Mouse (Mus musculus): ENCODE data around the gene BC030867. TPM values are rescaled to one million over a fixed set of nuclear protein-coding genes. Genes with fewer than 3 reads are reported as not detected.
A peak's percentile ranks its signal among the peaks of the same experiment; 100 is the strongest.
"Not testable (repeated sequence)": the region's sequence is repeated elsewhere in the genome, so short reads cannot be mapped to it uniquely, and the experiment has no call there.

The BC030867 gene
- total RNA-seq, 2 experiments from 2014 or later = not detected

DNA sequence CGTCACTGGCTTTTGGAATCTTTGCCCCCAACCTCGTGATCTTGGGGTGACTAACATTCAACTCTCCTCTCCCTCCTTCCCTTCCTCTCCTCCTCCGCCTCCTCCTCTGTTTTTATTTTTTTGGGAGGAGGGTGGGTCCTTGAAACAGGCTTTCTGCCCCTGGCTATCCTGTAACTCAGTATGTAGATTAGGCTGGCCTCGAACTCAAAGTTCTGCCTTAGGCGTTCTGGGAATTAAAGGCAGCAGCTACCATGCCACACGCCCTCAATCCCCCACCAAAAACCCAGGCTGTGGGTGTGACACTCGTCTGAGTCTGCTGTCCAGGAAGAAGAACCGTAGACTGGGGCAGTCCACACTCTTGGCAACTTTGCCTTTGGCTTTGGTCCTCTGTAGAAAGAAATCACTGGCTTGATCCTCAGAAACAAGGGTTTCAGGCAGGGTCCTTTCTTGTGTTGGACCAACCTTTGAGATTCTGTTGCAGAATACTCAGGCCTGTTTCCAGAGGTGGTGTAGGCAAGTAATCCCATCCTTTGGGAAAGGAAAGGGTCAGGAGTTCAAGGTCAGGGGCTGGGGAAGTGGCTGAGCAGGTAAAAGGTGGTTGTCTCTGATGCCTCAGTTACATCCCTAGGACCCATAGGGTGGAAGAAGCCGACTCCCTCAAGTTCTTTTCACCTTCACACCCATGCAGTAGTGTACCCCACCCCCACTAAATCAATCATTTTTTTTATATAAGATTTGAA lies 839 bp downstream of the BC030867 start:
- DNase-seq (ENCODE audit: low spot score) = no peak

DNA sequence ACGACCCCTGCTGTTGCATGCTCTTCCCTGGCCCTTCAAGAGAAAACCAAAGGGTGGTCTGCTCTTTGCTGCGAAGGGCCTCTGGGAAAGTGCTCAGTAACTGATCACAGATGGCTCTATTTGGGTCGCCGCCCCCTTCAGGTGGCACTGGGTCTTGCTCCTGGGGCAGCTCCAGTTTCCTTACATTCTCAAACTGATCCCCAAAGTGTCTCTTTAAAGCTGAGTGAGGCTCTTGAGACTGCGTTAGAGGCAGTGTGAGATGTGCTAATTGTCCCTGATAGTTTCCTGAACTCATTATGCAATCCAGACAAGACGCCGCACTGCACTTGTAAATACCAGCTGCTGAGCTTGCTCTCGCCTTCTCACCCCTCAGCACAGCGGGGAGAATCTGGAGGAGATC lies 8.8 kb downstream of the BC030867 start:
- no peak for DNase-seq (ENCODE audit: low spot score)

DNA sequence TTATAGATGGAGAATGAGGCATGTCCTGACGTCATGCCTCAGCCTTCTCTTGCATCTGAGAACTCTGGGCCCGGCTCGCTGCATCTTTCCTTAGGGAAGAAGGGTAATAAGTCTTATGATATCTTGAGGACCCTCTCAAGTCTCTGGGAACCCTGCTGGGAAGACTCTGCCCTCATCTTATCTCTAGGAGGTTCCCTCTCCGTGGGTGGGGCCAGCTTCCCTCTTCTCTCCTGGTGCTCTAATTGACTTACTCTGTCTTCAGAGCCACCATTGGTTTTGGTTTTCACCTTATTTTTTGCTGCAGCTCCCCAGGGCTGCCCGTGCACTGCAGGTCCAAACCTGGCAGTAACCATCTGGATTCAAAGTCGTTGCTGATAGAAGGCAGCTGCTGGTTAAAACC lies 9.4 kb downstream of the BC030867 start:
- DNase-seq (ENCODE audit: low spot score) = no peak

DNA sequence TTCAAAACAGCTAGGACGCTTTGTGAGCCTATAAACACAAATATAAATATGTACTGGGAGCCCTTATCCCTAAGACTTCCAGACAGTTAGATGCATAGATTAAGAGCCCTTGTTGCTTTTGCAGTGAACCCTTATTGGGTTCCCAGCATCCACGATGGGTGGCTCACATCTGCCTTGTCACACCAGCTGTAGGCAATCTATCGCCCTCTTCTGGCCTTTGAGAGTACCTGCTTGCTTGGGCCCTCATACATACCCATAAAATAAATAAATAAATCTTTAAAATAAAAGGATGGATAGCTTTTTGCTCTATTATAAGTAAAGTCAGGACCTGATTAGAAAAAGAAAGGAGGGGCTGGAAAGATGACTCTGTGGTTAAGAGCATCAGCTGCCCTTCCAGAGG lies 9.8 kb downstream of the BC030867 start:
- no peak for DNase-seq (ENCODE audit: low spot score)

DNA sequence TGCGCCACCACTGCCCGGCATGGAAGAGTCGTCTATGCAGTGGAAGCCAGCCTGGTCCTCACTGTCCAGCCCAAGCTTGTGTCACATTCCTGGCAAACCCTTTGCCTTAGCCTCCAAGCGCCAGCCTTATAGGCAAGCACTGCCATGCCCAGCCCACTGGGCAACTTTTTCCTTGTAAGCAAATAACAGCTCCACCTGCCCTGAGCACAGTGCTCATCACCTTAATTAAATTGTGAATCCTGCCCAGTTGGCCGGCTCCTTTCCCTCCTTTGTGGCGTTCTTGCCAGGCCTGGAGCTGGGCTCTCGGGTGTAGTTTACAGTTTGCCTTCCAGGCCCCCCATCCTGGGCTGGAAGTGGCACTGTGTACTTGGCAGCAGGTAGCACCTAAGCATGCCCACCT lies 14.5 kb downstream of the BC030867 start:
- no peak for DNase-seq (ENCODE audit: low spot score)

DNA sequence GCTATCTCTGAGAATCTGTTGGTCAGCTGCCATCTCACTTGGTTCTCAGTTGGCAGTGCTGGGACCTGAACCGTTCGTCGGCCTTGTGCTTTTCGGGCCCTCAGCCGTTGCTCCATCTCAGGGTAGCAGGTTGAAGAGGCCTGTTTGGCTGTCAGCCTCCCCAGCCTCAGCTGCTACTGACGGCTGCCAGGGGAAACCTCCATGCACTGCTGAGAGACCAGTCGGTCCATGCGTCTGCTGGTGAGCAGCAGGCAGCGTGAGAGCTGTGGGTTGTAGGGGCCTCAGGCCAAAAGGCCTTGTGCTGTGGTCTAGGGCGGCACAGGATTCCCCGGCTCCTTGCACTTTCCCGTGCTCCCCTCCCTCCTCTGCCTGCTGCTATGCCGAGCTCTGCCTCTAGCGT lies 17.1 kb downstream of the BC030867 start:
- no peak for DNase-seq (ENCODE audit: low spot score)

DNA sequence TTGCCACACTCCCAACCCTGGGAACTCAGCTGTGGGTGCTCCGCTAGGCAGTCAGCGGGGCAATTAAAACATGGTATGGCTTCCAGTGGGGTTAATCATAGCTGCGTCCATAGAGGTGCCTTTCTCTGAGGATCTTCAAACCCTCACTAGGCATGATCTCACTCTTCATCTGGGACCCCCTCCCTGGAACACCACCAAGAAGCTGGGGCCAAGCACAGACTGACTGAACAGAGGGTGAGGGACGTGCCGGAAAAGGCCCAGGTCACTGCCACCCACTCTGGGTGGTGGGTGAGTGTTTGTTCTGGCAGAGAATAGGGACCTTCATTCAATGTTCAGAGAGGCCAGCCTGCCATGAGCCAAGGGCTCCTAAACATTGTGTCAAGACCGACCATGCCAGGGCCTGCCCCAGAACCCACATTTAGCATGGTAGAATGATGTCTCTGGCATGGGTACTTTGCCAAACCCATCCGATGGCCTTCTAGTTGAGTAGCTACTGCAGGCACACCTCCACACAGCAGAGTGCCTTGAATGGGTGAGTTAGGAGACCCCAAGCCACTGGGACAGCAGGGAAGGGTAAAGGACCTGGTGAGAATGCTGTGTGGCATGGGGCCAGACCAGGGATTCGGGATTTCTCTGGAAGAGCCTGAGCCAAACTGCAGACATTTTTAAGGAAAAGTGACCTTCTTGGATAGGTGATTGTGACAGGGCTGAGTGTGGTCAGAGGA lies 18.1 kb downstream of the BC030867 start:
- no peak for DNase-seq (ENCODE audit: low spot score)

DNA sequence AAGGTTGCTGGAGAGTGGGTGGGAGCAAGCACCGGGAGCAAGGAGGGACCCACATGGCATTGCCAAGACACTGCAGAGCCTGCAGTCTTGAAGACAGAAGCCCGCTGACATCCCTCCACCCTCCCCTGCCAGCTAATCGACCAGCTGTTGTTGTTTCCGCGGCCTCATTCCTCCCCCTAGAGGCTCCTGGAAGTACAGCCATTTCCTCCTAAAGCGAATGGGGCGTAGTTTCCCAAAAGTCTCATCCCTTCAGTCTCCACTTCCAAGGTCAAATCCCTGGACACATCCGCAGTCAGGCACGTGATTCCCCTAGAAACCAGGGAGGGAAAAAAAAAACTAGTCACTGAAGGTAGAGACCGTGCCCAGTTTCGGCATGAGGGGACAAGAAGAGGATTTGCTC lies 18.8 kb downstream of the BC030867 start:
- peak; percentile 86 for DNase-seq (ENCODE audit: low spot score)

DNA sequence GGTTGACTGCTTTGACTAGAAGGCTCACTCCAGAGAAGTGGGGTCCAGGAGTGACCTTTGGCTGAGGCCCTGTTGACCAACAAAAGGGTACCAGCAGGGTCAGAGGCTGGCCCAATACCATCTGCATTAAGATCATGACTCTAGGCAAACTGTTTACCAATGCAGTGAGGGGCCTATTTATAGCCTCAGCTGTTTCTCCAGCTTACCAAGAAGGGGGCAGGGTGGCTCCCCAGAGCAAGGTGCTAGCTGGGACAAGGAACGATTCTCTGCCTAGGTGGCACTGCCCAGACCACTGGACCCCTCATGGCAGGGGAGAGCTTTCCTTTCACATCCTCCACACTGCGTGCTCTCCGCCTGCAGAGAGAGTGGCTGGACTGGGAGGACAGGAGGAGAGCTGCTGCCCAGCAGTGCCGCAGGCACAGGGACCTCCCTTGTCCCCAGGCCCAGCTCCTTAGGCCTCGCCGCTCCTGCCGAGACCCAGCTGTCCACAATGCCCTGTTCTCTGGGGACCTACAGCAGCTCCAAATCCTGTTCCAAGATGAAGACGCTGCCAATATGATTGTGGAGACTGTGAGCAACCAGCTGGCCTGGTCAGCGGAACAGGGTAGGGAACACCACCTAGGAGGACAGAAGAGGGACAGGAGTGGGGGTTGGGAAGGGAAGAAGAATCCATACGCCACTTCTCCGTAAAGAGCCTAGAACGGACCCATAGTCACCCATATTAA lies 20.0 kb downstream of the BC030867 start, which contains the start of gene Asb16:
Gene Asb16, plus strand, starts transcription at position 224 of the 725 bp plus-strand sequence.
- peak; percentile 51 for DNase-seq (ENCODE audit: low spot score)

DNA sequence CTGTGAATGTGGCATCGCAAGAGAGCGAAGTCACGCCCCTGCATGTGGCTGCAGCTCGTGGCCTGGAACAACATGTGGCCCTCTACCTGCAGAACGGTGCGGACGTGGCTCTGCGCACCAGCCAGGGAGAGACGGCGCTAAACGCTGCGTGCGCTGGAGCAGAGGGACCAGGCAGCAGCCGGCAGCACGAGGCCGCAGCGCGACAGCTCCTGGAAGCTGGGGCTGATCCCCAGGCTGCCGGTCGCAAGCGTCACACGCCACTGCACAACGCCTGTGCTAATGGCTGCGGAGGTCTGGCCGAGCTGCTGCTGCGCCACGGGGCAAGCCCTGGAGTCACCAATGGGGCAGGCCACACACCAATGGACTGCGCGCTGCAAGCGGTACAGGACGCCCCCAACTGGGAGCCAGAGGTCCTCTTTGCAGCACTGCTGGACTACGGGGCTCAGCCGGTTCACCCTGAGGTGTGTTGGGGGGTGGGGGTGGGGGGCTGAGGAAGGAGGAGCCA lies 27.8 kb downstream of the BC030867 start:
- DNase-seq (ENCODE audit: low spot score) = no peak

DNA sequence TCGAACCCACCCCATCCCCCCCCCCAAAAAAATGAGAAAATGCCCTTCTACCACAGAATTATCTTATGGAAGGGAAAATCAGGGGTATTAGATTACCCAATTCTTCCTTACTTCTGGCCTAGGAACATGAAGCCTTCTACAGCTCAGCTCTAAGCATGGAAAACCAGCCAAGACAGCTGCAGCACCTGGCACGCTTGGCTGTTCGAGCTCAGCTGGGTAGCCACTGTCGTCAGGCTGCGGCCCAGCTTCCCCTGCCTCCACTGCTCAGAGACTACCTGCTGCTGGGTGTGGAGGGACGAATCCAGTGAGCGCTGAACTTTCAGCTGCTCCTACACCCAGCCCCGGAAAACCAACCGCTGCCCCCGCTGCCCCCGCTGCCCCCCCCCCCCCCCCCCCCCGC lies 29.1 kb downstream of the BC030867 start:
- DNase-seq (ENCODE audit: low spot score) = no peak

DNA sequence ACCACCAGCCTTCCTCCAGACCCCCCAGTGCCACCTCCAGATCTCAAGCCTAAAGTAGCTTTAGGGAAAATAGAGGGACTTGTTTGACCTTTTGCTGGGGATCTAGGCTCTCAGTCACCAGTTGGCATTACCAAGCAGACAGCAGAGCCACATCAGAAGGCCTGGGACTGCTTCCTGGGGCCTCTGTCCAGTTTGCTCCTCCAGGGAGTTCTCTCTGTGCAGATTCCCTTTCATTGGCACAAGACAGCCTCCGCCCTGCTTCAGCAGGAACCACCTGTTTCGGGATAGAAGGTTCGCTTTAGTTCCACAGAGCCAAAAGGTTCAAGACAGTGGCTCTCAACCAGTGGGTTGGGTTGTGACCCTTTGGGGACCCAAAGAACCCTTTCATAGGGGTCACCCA lies 30.9 kb downstream of the BC030867 start:
- DNase-seq (ENCODE audit: low spot score) = peak; percentile 72

DNA sequence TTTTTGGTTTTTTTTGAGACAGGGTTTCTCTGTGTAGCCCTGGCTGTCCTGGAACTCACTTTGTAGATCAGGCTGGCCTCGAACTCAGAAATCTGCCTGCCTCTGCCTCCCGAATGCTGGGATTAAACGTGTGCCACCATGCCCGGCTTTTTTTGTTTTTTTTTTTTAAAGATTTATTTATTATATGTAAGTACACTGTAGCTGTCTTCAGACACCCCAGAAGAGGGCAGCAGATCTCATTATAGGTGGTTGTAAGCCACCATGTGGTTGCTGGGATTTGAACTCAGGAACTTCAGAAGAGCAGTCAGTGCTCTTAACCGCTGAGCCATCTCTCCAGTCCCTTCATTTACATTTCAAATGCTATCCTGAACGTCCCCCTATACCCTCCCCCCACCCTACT lies 31.6 kb downstream of the BC030867 start:
- not testable (repeated sequence) for DNase-seq (ENCODE audit: low spot score)

DNA sequence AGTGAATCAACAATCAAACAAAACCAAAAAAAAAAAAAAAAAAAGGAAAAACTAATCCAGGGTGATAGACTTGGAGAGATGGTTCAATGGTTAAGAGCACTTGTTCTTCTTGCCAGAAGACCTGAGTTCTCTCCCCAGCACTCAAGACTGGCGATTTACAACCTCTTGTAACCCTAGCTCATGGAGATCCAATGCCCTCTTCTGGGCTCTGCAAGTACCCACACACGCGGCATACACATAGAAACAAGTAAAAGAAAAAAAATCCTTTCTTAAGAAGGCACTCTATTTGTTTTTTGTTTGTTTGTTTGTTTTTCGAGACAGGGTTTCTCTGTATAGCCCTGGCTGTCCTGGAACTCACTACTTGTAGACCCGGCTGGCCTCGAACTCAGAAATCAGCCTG lies 35.2 kb downstream of the BC030867 start:
- no peak for DNase-seq (ENCODE audit: low spot score)

DNA sequence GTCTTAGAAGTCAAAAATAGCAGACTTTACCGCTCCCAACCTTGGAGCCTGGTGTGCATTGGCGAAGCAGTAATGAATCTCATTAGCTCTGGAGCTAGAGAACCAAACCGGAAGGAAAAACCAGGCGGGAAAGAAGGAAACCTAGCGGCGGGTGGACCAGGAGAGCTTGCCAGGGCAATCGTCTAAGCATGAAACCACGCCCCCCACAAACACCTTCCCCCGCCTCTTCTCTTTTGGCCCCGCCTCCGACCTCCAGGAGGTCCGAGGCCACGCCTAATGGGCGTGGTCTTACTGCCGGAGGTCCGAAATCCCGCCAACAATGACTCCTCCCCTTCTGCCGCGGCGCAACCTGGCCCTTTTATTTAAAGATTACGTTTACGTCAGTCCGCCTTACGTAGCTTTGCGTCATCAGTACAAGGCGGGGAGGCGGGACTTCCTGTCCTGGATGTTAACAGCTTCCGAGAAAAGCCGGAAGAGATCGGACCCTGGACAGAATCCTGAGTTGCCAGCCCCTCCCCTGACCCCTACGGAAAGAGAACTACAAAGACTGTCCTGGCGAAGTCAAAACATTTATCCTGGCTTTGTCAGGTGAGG lies 35.9 kb downstream of the BC030867 start, which contains the start of gene Tmub2:
Gene Tmub2, plus strand, starts transcription at position 431 of the 594 bp plus-strand sequence.
- peak; percentile 97 for DNase-seq (ENCODE audit: low spot score)

DNA sequence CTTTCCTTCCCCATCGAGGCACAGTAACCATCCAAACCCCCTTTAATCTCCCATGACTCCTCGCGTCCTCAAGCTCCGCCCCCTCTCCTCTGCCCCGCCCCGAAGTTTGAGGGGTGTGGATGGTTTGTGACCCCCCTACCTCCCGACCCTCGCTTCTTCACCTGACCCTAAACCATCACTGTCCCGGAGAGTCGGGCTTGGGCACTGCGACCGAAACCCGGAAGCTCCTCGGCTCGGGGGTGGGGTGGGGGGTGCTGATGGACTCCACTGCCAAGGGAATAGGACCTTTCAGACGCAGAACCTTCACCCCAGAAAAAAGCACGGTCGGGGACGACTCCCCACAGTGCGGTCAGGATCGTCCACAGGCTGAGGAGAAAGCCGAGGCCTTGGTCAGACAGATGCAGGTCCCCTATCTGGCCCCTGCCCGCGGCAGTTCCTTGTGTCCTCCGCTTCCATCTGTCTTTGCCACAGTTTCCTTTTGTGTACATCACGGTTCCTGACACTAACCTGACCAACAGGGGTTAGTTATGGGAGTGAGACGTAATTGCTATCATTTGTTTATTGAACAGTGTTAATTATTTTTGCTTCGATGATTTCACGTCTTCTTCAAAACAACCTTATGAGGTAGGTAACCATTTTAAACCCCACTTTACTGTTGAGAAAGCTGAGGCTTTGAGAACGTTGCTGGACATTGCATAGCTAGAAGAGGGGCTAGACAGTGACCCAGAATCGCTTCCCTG lies 36.6 kb downstream of the BC030867 start:
- DNase-seq (ENCODE audit: low spot score) = no peak

DNA sequence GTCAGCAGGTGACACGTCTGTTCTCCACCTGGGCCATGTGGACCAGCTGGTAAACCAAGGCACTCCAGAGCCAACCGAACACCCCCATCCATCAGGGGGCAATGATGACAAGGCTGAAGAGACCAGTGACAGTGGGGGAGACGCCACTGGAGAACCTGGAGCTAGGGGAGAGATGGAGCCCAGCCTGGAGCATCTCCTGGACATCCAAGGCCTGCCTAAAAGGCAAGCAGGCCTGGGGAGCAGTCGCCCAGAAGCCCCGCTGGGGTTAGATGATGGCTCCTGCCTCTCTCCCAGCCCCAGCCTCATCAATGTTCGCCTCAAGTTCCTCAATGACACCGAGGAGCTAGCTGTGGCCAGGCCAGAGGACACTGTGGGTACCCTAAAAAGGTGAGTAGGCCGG lies 38.8 kb downstream of the BC030867 start:
- no peak for DNase-seq (ENCODE audit: low spot score)

DNA sequence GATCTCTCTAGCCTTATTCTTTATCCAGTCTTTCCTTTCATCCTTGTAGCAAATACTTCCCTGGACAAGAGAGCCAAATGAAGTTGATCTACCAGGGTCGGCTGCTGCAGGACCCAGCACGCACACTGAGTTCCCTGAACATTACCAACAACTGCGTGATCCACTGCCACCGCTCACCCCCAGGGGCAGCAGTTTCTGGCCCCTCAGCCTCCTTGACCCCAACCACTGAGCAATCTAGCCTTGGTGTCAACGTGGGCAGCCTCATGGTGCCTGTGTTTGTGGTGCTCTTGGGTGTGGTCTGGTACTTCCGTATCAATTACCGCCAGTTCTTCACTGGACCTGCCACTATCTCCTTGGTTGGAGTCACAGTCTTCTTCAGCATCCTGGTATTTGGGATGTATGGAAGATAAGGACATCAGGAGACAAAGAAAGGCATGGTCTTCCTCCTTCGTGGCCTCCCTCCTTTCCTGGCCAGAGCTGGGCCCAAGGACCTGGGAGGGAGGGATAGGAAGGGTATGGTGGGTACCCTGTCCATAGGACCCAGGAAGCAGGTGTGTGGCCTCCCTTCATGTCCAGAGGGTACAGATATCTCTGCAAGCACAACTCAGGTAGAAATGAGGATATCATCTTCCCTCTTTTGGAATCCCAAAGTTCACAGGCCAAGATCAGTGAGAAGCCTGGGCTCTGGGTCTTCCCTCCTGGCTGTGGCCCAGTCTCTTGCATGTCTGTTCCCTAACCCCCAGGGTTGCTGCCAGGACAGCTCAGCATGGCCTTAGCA lies 39.5 kb downstream of the BC030867 start:
- DNase-seq (ENCODE audit: low spot score) = no peak

DNA sequence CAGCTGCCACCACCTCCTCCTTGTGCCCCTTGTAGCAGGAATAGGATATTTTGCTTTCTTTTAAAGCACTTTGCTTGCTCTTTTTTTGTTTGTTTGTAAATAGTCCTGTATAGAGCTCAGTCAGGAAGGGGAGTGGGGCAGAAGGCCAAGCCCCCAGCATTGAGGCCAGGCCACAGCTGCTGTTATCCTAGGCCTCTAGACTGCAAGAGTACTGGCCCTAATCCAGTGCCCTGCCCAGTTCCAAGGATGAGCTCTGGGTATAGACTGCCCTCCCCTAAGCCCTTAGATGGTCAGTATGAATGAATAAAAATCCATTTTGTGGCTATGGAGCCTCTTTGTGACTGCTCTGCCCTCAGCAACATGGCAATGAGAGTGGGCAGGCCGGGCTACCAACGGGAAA lies 40.2 kb downstream of the BC030867 start:
- DNase-seq (ENCODE audit: low spot score) = no peak

DNA sequence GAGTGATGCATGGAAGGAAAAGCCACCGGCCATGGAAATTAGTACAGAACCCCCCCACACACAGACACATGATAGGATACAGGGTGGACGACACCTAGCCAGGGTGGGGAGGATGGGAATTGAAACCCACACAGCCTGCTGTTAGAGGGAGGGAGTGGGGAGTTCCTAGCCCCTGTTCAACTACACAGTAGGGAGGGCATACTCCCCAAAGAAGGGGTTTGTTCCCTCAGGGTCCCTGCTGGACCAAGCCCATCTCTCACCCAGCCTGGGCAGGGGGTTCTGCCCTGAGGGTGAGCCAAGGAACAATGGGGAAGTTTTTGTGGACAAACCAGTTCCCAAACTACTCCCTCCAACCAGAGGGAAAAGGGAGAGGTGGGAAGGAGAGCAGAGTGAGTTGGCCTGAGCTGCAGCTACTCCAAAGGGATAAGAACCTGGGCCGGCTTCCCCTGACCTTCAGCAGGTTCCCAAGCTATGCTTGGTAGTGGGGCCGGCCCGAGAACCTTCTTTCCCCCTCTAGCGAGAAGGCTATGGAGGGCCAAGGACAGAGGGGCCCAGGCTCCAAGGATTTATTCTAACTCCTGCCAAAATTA lies 40.9 kb downstream of the BC030867 start:
- no peak for DNase-seq (ENCODE audit: low spot score)
